Mouse (Mus musculus) lung, embryonic 16.5 days (tissue): ENCODE measurements around the gene Brd4. TPM values are rescaled to one million over a fixed set of nuclear protein-coding genes. Genes with fewer than 3 reads are reported as not detected.

Experiments used
- ATAC-seq: fragments of 200-750 bp; cut with Nextera tagmentation; 2 replicates; pipeline ENCODE4 v1.8.0; 2017; ENCODE audit warnings: low read depth, mild to moderate bottlenecking, moderate library complexity
- H3K27ac ChIP-seq: fragments of 300-500 bp; sonication (generic); 2 replicates; pipeline ENCODE4 v1.5.1; 2014; ENCODE audit warnings: mild to moderate bottlenecking, control low read depth, low read length
- H3K27me3 ChIP-seq: fragments of 300-500 bp; sonication (generic); 2 replicates; pipeline ENCODE4 v1.6.1; 2014; ENCODE audit warnings: low read depth, low read length, mixed read lengths; ENCODE audit not compliant: control insufficient read depth, insufficient read depth
- H3K36me3 ChIP-seq: fragments of 300-500 bp; sonication (generic); 2 replicates; pipeline ENCODE4 v1.6.1; 2014; ENCODE audit warnings: low read length; ENCODE audit not compliant: control insufficient read depth, insufficient read depth
- H3K4me1 ChIP-seq: fragments of 300-500 bp; sonication (generic); replicated peaks from 2 replicates; pipeline ENCODE4 v1.6.1; 2014; ENCODE audit warnings: low read length, mixed read lengths; ENCODE audit not compliant: control insufficient read depth, insufficient read depth
- H3K4me2 ChIP-seq: fragments of 300-500 bp; sonication (generic); 2 replicates; pipeline ENCODE4 v1.6.1; 2014; ENCODE audit warnings: low read depth, low read length, control low read depth
- H3K4me3 ChIP-seq: fragments of 300-500 bp; sonication (generic); 2 replicates; pipeline ENCODE4 v1.5.1; 2014; ENCODE audit warnings: mild to moderate bottlenecking, low read length, control low read depth
- H3K9ac ChIP-seq: fragments of 300-500 bp; sonication (generic); 2 replicates; pipeline ENCODE4 v1.6.1; 2014; ENCODE audit warnings: low read length, control low read depth
- H3K9me3 ChIP-seq: fragments of 300-500 bp; sonication (generic); 2 replicates; pipeline ENCODE4 v1.6.1; 2016; ENCODE audit warnings: low read length; ENCODE audit not compliant: control insufficient read depth
- WGBS: fragments of 180-500 bp; shearing (Covaris S2); extraction: QIAGEN DNeasy Blood & Tissue Kit; methylation state at CpG from one replicate; pipeline ENCODE4 v1.1.7; 2014; 5-methylcytosine and 5-hydroxymethylcytosine counted together
- polyA plus RNA-seq: library from polyadenylated mRNA; unstranded; fragments of >200 nt; fragmentation: Nextera tagmentation; extraction: Ambion mirVana; gene quantifications from 2 replicates; pipeline ENCODE4 v1.2.1, GENCODE M21; 2015

The Brd4 gene
- polyA plus RNA-seq, 1 experiment from 2014 or later = 83.2 TPM

DNA sequence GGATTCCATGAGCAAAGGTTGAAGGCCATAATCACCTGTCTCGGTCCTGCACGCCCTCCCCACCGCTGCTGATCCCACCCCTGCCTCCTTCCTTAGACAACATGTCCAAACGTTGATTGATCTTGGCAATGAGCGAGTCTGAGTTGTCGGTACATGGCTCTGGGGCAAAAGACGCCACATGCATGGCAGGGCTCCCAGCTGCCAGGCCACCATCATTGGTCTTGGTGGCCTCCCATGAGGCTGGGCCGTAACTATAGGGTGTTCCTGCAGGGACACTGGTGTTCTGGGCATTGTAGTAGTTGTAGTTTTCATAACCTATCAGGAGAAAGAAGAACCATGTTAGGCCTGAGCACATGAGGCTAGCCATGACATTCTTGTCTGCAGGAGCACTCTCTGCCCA, 32.5 kb upstream of the Brd4 start:
- H3K4me3 ChIP-seq = no peak overlapping the region
- peaks cover 49% of the 10 kb centered on the region for H3K36me3 ChIP-seq
- no peak for ATAC-seq
- H3K27ac ChIP-seq = no peak overlapping the region
- H3K9ac ChIP-seq = no peak overlapping the region
- no peak overlapping the region for H3K4me2 ChIP-seq
- H3K4me1 ChIP-seq = peaks cover 13% of the 10 kb centered on the region
- H3K9me3 ChIP-seq = no peaks in the 10 kb centered on the region
- 91% methylated on average over 8 of the region's 8 CpGs for WGBS
- no peaks in the 10 kb centered on the region for H3K27me3 ChIP-seq

DNA sequence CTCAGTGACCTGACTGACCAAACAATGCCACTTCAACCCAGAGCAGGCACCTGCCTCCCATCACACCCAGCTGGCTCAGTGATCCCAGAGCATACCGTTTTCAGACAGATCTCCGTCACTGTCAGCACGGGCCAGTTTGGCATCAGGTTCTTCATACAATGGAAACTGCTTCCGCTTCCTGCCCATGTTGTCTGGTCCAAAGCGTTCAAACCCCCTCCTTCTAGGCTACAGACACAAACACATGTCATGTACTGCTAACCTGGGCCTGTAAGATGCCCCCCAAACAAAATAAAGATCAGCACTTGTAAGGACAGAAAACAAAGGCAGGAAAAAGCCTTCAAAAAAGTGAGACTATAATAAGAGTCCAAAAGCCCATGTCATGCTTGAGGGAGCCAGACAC, 31.0 kb upstream of the Brd4 start:
- peaks cover 9% of the 10 kb centered on the region for H3K4me1 ChIP-seq
- H3K9ac ChIP-seq = no peak overlapping the region
- no peak overlapping the region for H3K27ac ChIP-seq
- no peak overlapping the region for H3K4me2 ChIP-seq
- ATAC-seq = no peak
- no peaks in the 10 kb centered on the region for H3K9me3 ChIP-seq
- 87% methylated on average over 5 of the region's 5 CpGs for WGBS
- peaks cover 61% of the 10 kb centered on the region for H3K36me3 ChIP-seq
- no peak overlapping the region for H3K4me3 ChIP-seq
- H3K27me3 ChIP-seq = no peaks in the 10 kb centered on the region

DNA sequence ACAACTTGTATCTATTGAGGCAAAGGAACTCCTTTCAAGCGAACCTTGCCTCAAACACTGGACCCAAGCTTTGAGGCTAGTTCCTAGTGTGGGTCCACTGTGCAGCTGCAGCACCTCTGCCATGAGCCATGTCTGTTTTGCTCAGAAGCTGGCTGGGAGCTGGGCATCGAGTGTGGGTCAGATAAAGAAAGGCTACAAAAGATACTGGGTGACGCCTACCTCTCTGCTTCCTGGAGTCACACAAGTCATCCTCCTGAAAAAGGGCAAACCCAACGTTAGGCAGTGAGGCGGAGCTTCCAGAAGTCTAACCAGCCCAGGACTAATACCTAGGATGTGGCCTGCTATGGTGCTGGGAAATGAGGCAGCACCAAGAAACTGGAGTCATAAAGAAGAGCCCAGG, 29.4 kb upstream of the Brd4 start:
- no peak overlapping the region for H3K4me2 ChIP-seq
- ATAC-seq = no peak
- no peak overlapping the region for H3K27ac ChIP-seq
- WGBS = 73% methylated on average over 5 of the region's 5 CpGs
- H3K4me1 ChIP-seq = peaks cover under 1% of the 10 kb centered on the region; the same call in 1 of the 2 replicates
- H3K9ac ChIP-seq = no peak overlapping the region
- H3K9me3 ChIP-seq = no peaks in the 10 kb centered on the region
- no peak overlapping the region for H3K4me3 ChIP-seq
- peaks cover 77% of the 10 kb centered on the region for H3K36me3 ChIP-seq
- H3K27me3 ChIP-seq = no peaks in the 10 kb centered on the region

DNA sequence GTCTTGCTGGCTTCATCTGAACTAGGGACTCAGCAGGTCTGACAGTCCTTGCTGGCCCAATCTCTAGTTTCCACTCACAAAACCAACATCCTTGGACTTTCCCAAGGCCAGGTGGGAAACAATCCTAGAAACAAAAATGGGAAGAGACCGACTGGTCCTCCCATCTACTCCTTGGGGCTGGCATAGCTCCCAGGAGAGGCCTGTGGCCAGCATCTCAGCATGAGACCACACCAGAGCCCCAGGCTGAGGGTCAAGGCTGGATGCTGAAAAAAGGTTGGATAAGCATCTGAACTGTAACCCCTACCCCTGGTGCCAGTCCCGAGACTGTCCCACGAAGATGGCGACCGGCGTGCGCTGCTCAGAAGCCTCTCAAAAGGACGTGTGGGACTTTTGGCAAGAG, 28.3 kb upstream of the Brd4 start:
- H3K4me1 ChIP-seq = no peaks in the 10 kb centered on the region
- H3K4me2 ChIP-seq = no peak overlapping the region
- no peak overlapping the region for H3K4me3 ChIP-seq
- no peak for ATAC-seq
- H3K27me3 ChIP-seq = no peaks in the 10 kb centered on the region
- no peak overlapping the region for H3K27ac ChIP-seq
- H3K9ac ChIP-seq = no peak overlapping the region
- no peaks in the 10 kb centered on the region for H3K9me3 ChIP-seq
- 91% methylated on average over 8 of the region's 8 CpGs for WGBS
- H3K36me3 ChIP-seq = peaks cover 83% of the 10 kb centered on the region

DNA sequence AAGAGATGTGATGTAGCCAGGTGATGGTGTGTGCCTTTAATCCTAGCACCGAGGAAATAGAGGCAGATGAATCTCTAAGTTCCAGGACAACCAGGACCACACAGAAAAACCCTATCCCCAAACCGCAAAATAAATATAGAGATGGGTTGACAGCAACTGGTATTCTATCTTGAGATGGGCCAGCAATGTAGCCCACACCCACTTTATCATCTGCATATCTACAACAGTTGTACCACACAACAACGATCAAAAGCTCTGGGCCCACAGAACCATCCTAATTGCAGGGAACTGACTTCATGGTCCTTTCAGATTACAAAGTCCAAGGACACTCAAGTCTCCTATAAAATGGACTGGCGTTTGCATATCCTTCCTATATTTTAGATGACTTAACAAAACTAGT, 23.4 kb upstream of the Brd4 start:
- 87% methylated on average over 4 of the region's 4 CpGs for WGBS
- Histone ChIP-seq H3K4me1 (no peaks in the 10 kb centered on the region), H3K9me3 (no peaks in the 10 kb centered on the region), H3K9ac (no peak overlapping the region), H3K4me3 (no peak overlapping the region), H3K27ac (no peak overlapping the region), H3K4me2 (no peak overlapping the region), H3K36me3 (peaks cover 81% of the 10 kb centered on the region), H3K27me3 (no peaks in the 10 kb centered on the region)
- no peak for ATAC-seq

DNA sequence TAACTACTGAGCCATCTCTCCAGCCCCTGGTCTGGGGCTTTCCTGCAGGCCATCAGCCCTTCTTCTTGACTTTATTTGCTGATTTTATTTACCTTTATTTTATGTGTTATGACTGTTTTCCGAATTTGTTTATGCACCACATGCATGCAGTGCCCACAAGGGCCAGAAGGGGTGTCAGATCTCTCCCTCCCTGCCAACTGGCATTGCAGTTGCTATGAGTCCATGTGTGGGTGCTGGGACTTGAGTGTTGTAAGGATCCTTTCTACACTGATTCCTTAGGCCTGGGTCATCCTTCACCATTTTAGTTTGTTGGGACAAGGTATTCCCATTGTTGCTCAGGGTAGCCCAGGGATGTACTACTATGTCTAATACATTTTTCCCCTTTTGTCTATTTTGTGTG, 13.6 kb upstream of the Brd4 start:
- ATAC-seq = no peak
- H3K4me1 ChIP-seq = no peaks in the 10 kb centered on the region
- H3K36me3 ChIP-seq = no peaks in the 10 kb centered on the region; the same call in 1 of the 2 replicates
- no peak overlapping the region for H3K27ac ChIP-seq
- H3K9ac ChIP-seq = no peak overlapping the region
- H3K9me3 ChIP-seq = no peaks in the 10 kb centered on the region
- 77% methylated on average over 1 of the region's 1 CpGs for WGBS
- no peaks in the 10 kb centered on the region for H3K27me3 ChIP-seq
- H3K4me3 ChIP-seq = no peak overlapping the region
- H3K4me2 ChIP-seq = no peak overlapping the region

DNA sequence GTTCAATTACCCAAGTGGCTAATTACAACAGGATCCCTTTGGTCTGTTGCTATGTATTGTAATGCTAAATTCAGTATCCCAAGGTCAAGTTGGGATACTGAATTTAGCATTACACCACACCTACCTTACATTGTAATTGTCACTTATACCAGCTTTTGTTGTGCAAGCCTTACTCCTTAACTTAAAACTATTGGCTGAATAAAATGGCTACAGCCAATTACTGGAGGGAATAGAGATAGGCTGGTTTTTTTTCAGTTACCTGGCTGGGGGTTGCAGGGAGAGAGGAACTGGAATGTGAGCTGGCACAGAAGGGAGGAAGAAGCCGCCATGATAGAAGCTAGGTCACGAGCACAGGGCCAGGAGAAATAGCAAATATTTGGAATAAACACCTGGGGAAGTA, 11.4 kb upstream of the Brd4 start:
- Histone ChIP-seq H3K4me2 (no peak overlapping the region), H3K36me3 (no peaks in the 10 kb centered on the region), H3K27ac (no peak overlapping the region), H3K9me3 (no peaks in the 10 kb centered on the region), H3K4me3 (no peak overlapping the region), H3K9ac (no peak overlapping the region), H3K27me3 (no peaks in the 10 kb centered on the region), H3K4me1 (no peaks in the 10 kb centered on the region)
- ATAC-seq = no peak
- WGBS = 60% methylated on average over 2 of the region's 2 CpGs

DNA sequence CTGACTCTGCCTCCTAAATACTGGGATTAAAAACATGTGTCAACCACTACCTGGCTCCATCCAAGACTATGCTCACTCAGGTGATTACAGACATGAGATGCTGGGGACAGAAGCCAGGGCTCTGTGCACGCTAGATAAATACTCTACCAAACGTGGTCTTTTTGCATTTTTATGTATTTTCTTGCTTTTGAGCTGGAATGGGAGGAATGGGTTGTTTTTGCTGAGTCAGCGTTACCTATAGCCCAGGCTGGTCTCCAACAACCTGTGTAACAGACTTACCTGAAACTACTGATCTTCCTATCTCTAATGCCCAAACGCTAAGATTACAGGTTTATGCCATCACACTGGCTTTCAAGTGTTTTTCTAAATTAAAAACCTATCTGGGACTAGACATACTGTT, 10.6 kb upstream of the Brd4 start:
- no peaks in the 10 kb centered on the region for H3K9me3 ChIP-seq
- no peaks in the 10 kb centered on the region for H3K36me3 ChIP-seq
- H3K4me3 ChIP-seq = no peak overlapping the region
- H3K4me1 ChIP-seq = no peaks in the 10 kb centered on the region
- no peak overlapping the region for H3K9ac ChIP-seq
- no peaks in the 10 kb centered on the region for H3K27me3 ChIP-seq
- H3K27ac ChIP-seq = no peak overlapping the region
- no peak overlapping the region for H3K4me2 ChIP-seq
- 76% methylated on average over 4 of the region's 4 CpGs for WGBS
- ATAC-seq = no peak

DNA sequence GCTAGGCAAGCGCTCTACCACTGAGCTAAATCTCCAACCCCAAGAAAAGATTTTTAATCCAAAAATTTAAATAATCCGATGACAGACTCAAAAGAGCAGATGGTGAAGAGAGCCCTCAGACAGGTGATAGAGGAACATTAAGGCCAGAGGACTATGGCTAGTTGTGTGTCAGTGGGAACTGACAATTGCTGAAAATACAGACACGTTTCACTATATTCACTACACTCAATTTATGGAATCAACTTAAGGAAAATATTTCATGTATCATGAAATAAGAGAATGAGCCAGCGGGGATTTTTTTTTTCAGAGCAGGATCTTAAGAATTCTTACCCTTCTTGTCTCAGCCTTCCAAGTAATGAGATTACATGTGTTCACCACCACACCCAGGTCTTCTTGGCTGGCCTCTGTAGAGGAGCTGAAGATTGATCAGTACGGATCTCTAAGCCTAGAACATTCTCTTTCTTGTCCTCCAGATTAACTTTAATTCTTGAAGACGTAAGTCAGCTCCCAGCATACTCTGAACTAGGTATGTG, 682 bp upstream of the Brd4 start:
- ATAC-seq = no peak
- Histone ChIP-seq H3K36me3 (no peaks in the 10 kb centered on the region), H3K4me1 (peaks cover 16% of the 10 kb centered on the region; the same call in 1 of the 2 replicates), H3K4me2 (peak overlapping the region; percentile 77), H3K9me3 (no peaks in the 10 kb centered on the region), H3K27me3 (no peaks in the 10 kb centered on the region), H3K27ac (no peak overlapping the region; the same call in 1 of the 2 replicates), H3K9ac (peak overlapping the region; percentile 99), H3K4me3 (peak overlapping the region; percentile 97)
- WGBS = 39% methylated on average over 6 of the region's 6 CpGs

DNA sequence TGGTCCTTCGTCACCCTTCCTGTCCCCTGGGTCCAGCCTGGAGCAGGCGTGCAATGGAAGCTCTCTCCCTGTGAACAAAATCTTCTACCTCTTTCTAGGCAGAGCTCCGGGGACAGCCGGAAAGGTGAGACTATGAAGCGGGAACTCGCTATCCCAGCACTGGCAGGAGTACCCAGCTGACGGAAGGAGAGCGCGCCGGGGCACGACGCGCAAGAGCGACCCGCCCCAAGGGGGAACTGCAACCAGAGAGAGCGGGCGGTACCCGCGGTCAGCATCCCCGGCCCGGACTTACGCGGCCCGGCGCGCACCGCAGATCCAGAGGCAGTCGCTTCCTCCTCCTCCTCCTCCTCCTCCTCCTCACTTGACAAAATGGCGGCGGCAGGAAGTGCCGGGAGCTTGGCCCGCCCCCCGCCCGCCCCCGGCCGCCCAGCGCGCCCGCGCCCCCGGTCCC, 726 bp downstream of the Brd4 start:
- Histone ChIP-seq H3K4me2 (peak overlapping the region; percentile 76), H3K4me1 (peaks cover 16% of the 10 kb centered on the region; the same call in 1 of the 2 replicates), H3K9me3 (no peaks in the 10 kb centered on the region), H3K9ac (peak overlapping the region; percentile 99), H3K36me3 (no peaks in the 10 kb centered on the region), H3K27ac (peak overlapping the region; percentile 99), H3K4me3 (peak overlapping the region; percentile 97), H3K27me3 (no peaks in the 10 kb centered on the region)
- peak; percentile 80 for ATAC-seq
- WGBS = 0% methylated on average over 27 of the region's 41 CpGs
